Comparison of ENCODE assay signal across 13 mouse cellular contexts in genomic region chr6:137405690-137406089, GRCm38 (mm10).
"Had no signal": no experiment of that assay in that cellular context is flagged by ENCODE, and none has a peak within 500 bp of the region (broad histone marks: within the 10 kb centered on the region; RNA-seq: fewer than 3 reads in every experiment).

No protein-coding gene starts in this region.

- H3K4me1 ChIP-seq: limb, embryonic 15.5 days; stomach, embryonic 15.5 days had no signal

- H3K36me3 ChIP-seq: limb, embryonic 15.5 days; stomach, embryonic 15.5 days had no signal

- H3K4me2 ChIP-seq: limb, embryonic 15.5 days; midbrain, embryonic 13.5 days; stomach, embryonic 15.5 days had no signal

- H3K9ac ChIP-seq: limb, embryonic 15.5 days; liver, embryonic 14.5 days; midbrain, embryonic 13.5 days; stomach, embryonic 15.5 days had no signal

- H3K27ac ChIP-seq: kidney, postnatal 0 days; limb, embryonic 15.5 days; liver, embryonic 14.5 days; midbrain, embryonic 13.5 days; stomach, embryonic 15.5 days had no signal

- H3K27me3 ChIP-seq: limb, embryonic 15.5 days; midbrain, embryonic 13.5 days; stomach, embryonic 15.5 days had no signal

- ATAC-seq: intestine, embryonic 16.5 days; midbrain, embryonic 13.5 days had no signal

- H3K9me3 ChIP-seq: limb, embryonic 15.5 days; midbrain, embryonic 13.5 days; stomach, embryonic 15.5 days had no signal

- H3K4me3 ChIP-seq: limb, embryonic 15.5 days; midbrain, embryonic 13.5 days; stomach, embryonic 15.5 days had no signal

- DNase-seq: kidney, adult 9 months; layer of hippocampus, adult 9-11 months; layer of hippocampus, postnatal 36 days; lung, postnatal 4 days; right cerebral cortex, postnatal 14 days; thymus, adult 2 months; thymus, postnatal 25 days had no signal
